Mouse (Mus musculus): ENCODE data around the gene Lrrc8c.

- TF ChIP-seq CTCF (IDR thresholded peaks at IDR 0.05; ENCODE audit: borderline replicate concordance, control insufficient read depth, extremely low read depth, insufficient read depth, low read length, poor library complexity) = no peak
- no peak for TF ChIP-seq POLR2A (IDR thresholded peaks at IDR 0.05; ENCODE audit: control insufficient read depth, extremely low read depth, insufficient read depth, low read length, poor library complexity)
Observed at GRCm38 (mm10) chr5:105530576-105530975, 11.4 kb downstream of the Lrrc8c start.

Data from thymus, adult 2 months (tissue).